Mouse (Mus musculus) stomach, embryonic 16.5 days (tissue): ENCODE measurements around the gene Stat3. TPM values are rescaled to one million over a fixed set of nuclear protein-coding genes. Genes with fewer than 3 reads are reported as not detected.

ENCODE experiments used
- ATAC-seq: fragments of 200-750 bp; cut with Nextera tagmentation; 2 replicates; pipeline ENCODE4 v1.8.0; 2017; ENCODE audit warnings: moderate number of reproducible peaks, moderate TSS enrichment; ENCODE audit not compliant: insufficient read depth, low FRiP score
- H3K27ac ChIP-seq: fragments of 300-500 bp; sonication (generic); 2 replicates; pipeline ENCODE4 v1.5.1; 2014; ENCODE audit warnings: low read length
- H3K27me3 ChIP-seq: fragments of 300-500 bp; sonication (generic); 2 replicates; pipeline ENCODE4 v1.6.1; 2014; ENCODE audit warnings: low read length, control low read depth, mixed read lengths; ENCODE audit not compliant: control insufficient read depth, insufficient read depth
- H3K36me3 ChIP-seq: fragments of 300-500 bp; sonication (generic); 2 replicates; pipeline ENCODE4 v1.6.1; 2014; ENCODE audit warnings: low read length; ENCODE audit not compliant: control insufficient read depth, insufficient read depth
- H3K4me1 ChIP-seq: fragments of 300-500 bp; sonication (generic); 2 replicates; pipeline ENCODE4 v1.6.1; 2014; ENCODE audit warnings: low read length, control low read depth, mixed read lengths; ENCODE audit not compliant: control insufficient read depth, insufficient read depth
- H3K4me2 ChIP-seq: fragments of 300-500 bp; sonication (generic); 2 replicates; pipeline ENCODE4 v1.6.1; 2014; ENCODE audit warnings: low read depth, low read length, mixed read lengths
- H3K4me3 ChIP-seq: fragments of 300-500 bp; sonication (generic); replicated peaks from 2 replicates; pipeline ENCODE4 v1.5.1; 2014; ENCODE audit warnings: mild to moderate bottlenecking, low read length
- H3K9ac ChIP-seq: fragments of 300-500 bp; sonication (generic); 2 replicates; pipeline ENCODE4 v1.6.1; 2014; ENCODE audit warnings: low read length
- H3K9me3 ChIP-seq: fragments of 300-500 bp; sonication (generic); replicated peaks from 2 replicates; pipeline ENCODE4 v1.6.1; 2016; ENCODE audit warnings: low read length, control low read depth; ENCODE audit not compliant: control insufficient read depth
- WGBS: fragments of 180-500 bp; shearing (Covaris S2); extraction: QIAGEN DNeasy Blood & Tissue Kit; methylation state at CpG from one replicate; pipeline ENCODE4 v1.1.7; 2014; 5-methylcytosine and 5-hydroxymethylcytosine counted together
- polyA plus RNA-seq: library from polyadenylated mRNA; unstranded; fragments of >200 nt; fragmentation: Nextera tagmentation; extraction: Ambion mirVana; gene quantifications from 2 replicates; pipeline ENCODE4 v1.2.1, GENCODE M21; 2015

Stat3 gene
- polyA plus RNA-seq, 1 experiment from 2014 or later, result 47.2 TPM

- 85% methylated on average over 4 of the region's 4 CpGs for WGBS
- H3K27me3 ChIP-seq, result no peaks in the 10 kb centered on the region
- H3K4me2 ChIP-seq, result no peak overlapping the region
- H3K27ac ChIP-seq, result no peak overlapping the region
- no peaks in the 10 kb centered on the region for H3K9me3 ChIP-seq
- H3K4me3 ChIP-seq, result no peak overlapping the region
- no peak for ATAC-seq
- H3K4me1 ChIP-seq, result no peaks in the 10 kb centered on the region
- peaks cover 20% of the 10 kb centered on the region for H3K36me3 ChIP-seq
- H3K9ac ChIP-seq, result no peak overlapping the region
Measured at GRCm38 (mm10) chr11:100906885-100907284, 32.5 kb downstream of the Stat3 start.

- no peak overlapping the region for H3K4me2 ChIP-seq
- 78% methylated on average over 1 of the region's 1 CpGs for WGBS
- ATAC-seq, result no peak
- no peaks in the 10 kb centered on the region for H3K27me3 ChIP-seq
- H3K36me3 ChIP-seq, result peaks cover 28% of the 10 kb centered on the region
- no peaks in the 10 kb centered on the region for H3K4me1 ChIP-seq
- no peak overlapping the region for H3K9ac ChIP-seq
- H3K4me3 ChIP-seq, result no peak overlapping the region
- H3K27ac ChIP-seq, result no peak overlapping the region
- no peaks in the 10 kb centered on the region for H3K9me3 ChIP-seq
Measured at GRCm38 (mm10) chr11:100905929-100906328, 33.4 kb downstream of the Stat3 start.

- no peaks in the 10 kb centered on the region for H3K9me3 ChIP-seq
- H3K27me3 ChIP-seq, result no peaks in the 10 kb centered on the region
- H3K27ac ChIP-seq, result no peak overlapping the region
- H3K4me1 ChIP-seq, result no peaks in the 10 kb centered on the region
- H3K4me3 ChIP-seq, result no peak overlapping the region
- no peak overlapping the region for H3K9ac ChIP-seq
- no peak overlapping the region for H3K4me2 ChIP-seq
- peaks cover 25% of the 10 kb centered on the region for H3K36me3 ChIP-seq
- no peak for ATAC-seq
- 71% methylated on average over 18 of the region's 20 CpGs for WGBS
Measured at GRCm38 (mm10) chr11:100904580-100905351, 34.6 kb downstream of the Stat3 start.

- H3K9me3 ChIP-seq, result no peaks in the 10 kb centered on the region
- peaks cover 19% of the 10 kb centered on the region for H3K36me3 ChIP-seq
- H3K9ac ChIP-seq, result no peak overlapping the region
- no peak for ATAC-seq
- H3K4me3 ChIP-seq, result no peak overlapping the region
- no peaks in the 10 kb centered on the region for H3K27me3 ChIP-seq
- H3K4me1 ChIP-seq, result no peaks in the 10 kb centered on the region
- H3K4me2 ChIP-seq, result no peak overlapping the region
- 82% methylated on average over 16 of the region's 16 CpGs for WGBS
- H3K27ac ChIP-seq, result no peak overlapping the region
Measured at GRCm38 (mm10) chr11:100898441-100899199, 40.7 kb downstream of the Stat3 start.

- 73% methylated on average over 7 of the region's 7 CpGs for WGBS
- H3K9ac ChIP-seq, result no peak overlapping the region
- no peak overlapping the region for H3K27ac ChIP-seq
- no peaks in the 10 kb centered on the region for H3K9me3 ChIP-seq
- no peak for ATAC-seq
- no peaks in the 10 kb centered on the region for H3K27me3 ChIP-seq
- H3K4me2 ChIP-seq, result no peak overlapping the region
- no peaks in the 10 kb centered on the region for H3K4me1 ChIP-seq
- peaks cover 15% of the 10 kb centered on the region for H3K36me3 ChIP-seq
- no peak overlapping the region for H3K4me3 ChIP-seq
Measured at GRCm38 (mm10) chr11:100897294-100898231, 41.8 kb downstream of the Stat3 start.

- Histone ChIP-seq H3K4me1 (no peaks in the 10 kb centered on the region), H3K36me3 (peaks cover 5% of the 10 kb centered on the region; the same call in 1 of the 2 replicates), H3K27ac (no peak overlapping the region), H3K27me3 (no peaks in the 10 kb centered on the region), H3K9me3 (no peaks in the 10 kb centered on the region), H3K4me3 (no peak overlapping the region), H3K9ac (no peak overlapping the region), H3K4me2 (no peak overlapping the region)
- 83% methylated on average over 10 of the region's 10 CpGs for WGBS
- no peak for ATAC-seq
Measured at GRCm38 (mm10) chr11:100896078-100896477, 43.3 kb downstream of the Stat3 start.

GRCm38 (mm10) chr11:100894146-100894918 lies 45.0 kb downstream of the Stat3 start:
- peaks cover 8% of the 10 kb centered on the region; the same call in 1 of the 2 replicates for H3K36me3 ChIP-seq
- no peaks in the 10 kb centered on the region for H3K27me3 ChIP-seq
- 75% methylated on average over 9 of the region's 9 CpGs for WGBS
- no peak overlapping the region for H3K4me3 ChIP-seq
- no peaks in the 10 kb centered on the region for H3K4me1 ChIP-seq
- no peak overlapping the region for H3K27ac ChIP-seq
- H3K4me2 ChIP-seq, result no peak overlapping the region
- no peaks in the 10 kb centered on the region for H3K9me3 ChIP-seq
- no peak for ATAC-seq
- H3K9ac ChIP-seq, result peak overlapping the region; percentile 23; the same call in 1 of the 2 replicates

- H3K4me1 ChIP-seq, result no peaks in the 10 kb centered on the region
- H3K9me3 ChIP-seq, result no peaks in the 10 kb centered on the region
- H3K36me3 ChIP-seq, result peaks cover 8% of the 10 kb centered on the region; the same call in 1 of the 2 replicates
- 18% methylated on average over 9 of the region's 9 CpGs for WGBS
- no peaks in the 10 kb centered on the region for H3K27me3 ChIP-seq
- no peak overlapping the region for H3K4me2 ChIP-seq
- no peak overlapping the region for H3K27ac ChIP-seq
- peak; percentile 78; the same call in 1 of the 2 replicates for ATAC-seq
- no peak overlapping the region for H3K9ac ChIP-seq
- H3K4me3 ChIP-seq, result no peak overlapping the region
Measured at GRCm38 (mm10) chr11:100893482-100893881, 45.9 kb downstream of the Stat3 start.
